Mouse (Mus musculus) urinary bladder, adult 2 months (tissue): ENCODE measurements at regions not wholly inside any gene's neighbourhood (a gene's known extent, or its start where the extent isn't known, plus 50 kb on each side); places are given as distances from the start of the nearest gene placed in this dataset.
"Not testable (repeated sequence)": the region's sequence is repeated elsewhere in the genome, so short reads cannot be mapped to it uniquely, and the experiment has no call there.

Experiments used
- DNase-seq: peaks from one replicate; pipeline ENCODE4 v3.0.0; 2022; ENCODE audit warnings: low spot score

DNA sequence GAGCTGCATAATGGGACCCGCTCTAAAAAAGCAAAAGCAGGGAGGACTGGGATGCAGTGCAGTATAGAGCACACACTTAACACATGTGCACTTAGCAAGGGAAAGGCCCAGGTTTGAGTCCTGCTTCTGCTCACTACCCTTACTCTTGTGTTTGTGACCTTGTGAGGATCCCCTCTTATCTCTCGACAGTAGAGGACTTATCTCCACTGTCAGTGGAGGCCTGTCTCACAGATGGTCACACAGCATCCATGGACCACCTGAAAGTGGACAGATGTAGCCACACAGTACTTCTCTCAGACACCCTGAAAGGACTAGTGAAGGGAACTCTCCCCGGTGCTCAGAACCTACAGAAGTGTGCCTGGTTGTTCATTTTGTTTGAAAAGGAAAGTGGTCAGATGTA lies 128.5 kb upstream of the Max start:
- no peak for DNase-seq

DNA sequence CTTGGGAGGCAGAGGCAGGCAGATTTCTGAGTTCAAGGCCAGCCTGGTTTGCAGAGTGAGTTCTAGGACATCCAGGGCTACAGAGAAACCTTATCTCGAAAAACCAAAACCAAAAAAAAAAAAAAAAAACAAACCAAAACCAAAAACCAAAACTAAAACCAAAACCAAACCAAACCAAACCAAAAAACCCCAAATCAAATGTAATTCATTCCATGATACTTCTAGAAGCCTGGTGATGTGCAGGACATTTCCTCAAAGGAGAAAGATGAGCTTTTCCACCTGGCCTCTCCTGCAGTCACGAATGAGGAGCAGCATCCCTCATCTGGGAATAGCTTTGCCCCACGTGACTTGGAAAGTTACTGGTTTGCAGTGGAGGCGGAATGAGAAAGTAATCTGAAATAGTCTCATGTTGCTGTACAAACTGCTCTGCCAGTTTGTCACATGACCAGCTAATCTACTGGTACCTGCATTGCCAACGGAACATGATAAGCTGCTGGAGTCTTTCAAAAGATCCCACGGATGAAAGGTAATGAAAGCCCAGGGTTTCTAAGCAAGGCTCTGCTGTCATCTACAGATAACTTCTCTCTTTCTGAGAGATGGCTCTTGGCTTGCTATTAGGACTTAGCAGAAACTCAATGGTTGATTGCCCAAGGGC lies 127.8 kb upstream of the Max start:
- no peak for DNase-seq

DNA sequence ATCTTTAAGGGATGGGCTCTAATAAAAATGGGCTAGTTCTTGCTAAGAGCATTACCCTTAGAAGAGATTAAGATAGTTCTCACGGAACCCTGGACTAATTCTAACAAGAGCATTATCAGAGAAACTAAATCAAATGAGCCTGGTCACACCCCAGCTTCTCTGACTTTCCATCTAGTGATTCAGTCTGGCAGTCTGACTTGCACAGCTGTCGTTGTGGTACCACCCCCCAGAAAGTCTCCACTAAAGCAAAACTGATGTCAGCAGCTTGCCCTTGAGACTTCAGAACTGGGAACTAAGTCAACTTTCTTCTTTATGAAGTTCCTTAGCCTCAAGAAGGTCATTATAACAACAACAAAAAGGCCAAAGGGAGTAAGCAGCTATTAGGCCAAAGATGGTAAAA lies 126.5 kb upstream of the Max start:
- DNase-seq, result no peak

DNA sequence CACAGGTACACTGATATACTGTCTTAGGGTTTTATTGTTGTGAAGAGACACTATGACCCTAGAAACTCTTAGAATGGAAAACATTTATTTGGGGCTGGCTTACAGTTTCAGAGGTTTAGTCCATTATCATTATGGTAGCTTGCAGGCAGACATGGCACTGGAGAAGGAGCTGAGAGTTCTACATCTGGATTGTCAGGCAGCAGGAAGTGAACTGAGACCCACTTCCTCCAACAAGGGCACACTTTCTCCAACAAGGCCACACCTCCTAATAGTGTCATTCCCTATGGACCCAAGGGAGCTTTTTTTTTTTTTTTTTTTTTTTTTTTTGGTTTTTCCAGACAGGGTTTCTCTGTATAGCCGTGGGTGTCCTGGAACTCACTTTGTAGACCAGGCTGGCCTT lies 124.9 kb upstream of the Max start:
- DNase-seq, result not testable (repeated sequence)

DNA sequence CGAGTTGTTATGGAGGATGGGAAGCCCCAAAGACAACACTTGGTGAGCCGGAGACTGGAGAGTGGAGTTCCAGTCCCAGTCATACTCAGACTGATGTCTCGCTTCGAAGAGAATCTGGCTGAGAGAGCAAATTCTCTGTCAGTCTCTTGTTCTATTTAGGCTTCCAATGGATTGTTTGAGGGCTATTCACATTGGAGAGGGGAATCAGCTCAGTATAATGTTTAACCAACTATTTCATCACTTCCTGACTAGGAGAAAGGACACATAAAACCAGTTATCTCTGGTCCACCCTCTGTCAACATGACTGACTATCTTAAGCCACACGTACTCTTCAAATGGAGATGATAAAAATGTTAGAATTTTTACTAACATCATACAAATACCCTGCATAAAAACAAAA lies 123.9 kb upstream of the Max start:
- DNase-seq, result no peak

DNA sequence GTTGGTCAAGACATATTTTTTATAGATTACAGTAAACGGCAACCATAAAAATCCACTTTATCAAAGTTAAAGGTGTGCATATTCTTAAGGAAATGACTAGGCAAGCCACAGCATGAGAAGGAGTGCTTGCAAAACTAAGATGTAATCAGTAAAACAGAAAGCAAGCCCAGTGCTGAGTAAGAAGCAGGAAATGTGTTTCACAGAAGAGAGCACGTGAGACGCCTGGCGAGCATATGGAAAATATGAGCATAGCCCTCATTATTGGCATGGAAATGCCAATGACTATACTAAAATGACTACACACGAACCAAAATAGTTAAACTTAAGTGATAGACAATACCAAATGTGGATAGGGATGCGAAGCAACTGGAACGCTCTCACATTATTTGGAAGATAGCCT lies 123.2 kb upstream of the Max start:
- no peak for DNase-seq

DNA sequence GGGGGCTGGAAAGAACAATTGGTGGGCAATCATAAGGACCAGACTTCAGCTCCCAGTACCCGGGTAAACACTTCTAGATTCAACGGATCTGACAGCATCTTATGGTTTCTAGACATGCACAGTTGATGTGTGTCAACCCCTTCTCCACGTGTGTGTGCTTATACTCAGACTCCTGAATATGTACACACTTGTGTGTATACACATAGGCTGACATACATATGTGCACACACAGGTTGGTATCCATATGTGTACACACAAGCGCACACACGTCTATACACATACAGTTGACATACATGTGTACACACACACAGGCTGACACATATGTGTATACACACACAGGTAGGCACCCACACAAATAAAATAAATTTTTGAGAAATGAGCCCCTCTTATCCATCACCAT lies 122.7 kb upstream of the Max start:
- no peak for DNase-seq

DNA sequence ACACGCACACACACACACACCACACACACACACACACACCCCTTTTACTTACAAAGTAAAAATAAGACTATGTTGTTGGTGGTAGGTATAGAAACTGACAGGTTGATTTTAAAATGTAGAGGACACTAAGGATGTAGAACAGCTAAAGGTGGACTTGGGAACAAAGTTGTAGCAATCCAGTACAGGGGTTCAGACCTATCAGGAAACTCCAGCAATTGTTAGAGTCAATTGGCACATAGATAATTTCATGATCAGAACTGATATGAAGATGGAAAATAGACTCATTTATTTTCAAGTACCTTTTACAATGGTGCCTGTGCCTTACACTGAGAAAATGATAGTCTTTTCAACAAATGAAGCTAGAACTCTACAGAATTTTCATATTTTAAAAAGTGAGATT lies 122.3 kb upstream of the Max start:
- DNase-seq, result no peak

DNA sequence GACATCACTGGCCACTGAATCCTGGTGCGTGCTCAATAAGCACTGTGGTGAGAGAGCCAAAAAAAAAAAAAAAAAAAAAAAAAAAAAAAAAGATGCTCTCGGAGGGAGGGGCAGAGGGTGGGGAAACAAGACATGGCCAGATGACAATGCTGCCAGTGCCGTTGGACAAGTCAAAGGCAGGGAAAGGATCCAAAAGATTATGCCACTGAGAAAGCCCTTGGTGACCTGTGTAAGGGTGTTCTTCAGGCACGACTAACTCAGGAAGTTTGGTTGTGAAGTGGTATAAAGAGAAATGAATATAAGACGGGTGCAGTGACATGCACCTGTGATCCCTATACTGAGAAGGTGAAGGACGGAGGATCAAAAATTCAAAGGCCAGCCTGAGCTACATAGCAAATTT lies 121.8 kb upstream of the Max start:
- no peak for DNase-seq

DNA sequence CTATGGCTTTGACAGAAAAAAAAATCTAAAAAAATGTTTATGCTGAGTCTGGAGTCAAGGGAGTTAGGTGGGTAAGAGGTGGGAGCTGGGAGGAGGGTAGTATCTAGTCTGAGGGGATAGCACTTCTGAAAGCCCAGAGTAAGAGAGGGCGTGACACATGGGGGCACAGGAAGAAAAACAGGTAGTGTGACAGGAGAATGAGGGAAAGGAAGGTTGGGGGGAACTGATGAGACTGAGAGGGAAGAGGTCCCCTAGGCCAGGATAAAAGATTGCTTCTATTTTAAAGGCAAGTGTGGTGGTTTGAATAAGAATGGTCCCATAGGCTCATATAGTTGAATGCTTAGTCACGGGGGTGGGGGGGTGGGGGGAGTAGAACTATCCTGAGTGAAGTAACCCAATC lies 119.8 kb upstream of the Max start:
- DNase-seq, result no peak

DNA sequence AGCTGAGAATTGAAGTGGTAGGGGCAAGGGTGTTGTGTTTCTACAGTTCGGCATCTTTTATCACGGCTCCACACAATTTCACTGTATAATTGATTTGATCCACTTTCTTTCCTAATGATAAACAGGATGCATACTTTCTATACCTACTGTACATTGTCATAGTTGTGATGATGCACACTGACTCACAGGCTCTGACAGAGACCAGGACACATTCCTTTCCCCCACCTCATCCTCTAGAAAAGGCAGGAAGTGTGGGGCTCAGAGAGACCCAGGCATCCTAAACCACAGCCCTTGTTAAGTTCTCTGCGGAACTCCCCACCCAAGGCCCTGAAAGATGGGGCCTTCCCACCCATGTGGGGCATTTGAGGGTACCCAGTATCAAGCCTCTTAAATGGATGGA lies 117.5 kb upstream of the Max start:
- no peak for DNase-seq

DNA sequence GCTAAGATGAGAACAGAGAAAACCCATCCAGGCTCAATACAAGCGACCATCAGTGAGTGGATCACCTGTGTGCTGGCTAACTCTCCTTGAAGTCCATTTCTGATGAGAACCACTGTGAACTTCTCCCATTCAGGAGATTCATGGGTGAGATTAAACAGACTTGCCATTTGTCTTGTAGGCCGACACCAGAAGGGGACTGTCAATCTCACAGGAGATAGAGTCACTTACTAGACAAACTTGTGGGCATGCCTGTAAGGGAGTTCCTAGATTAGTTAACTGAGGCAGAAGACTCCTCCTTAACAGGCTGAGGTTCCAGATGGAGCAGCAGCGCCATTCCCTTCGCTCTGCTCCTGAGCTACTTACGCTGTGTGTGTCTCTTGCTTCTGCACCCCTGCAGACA lies 114.7 kb upstream of the Max start:
- DNase-seq, result no peak

DNA sequence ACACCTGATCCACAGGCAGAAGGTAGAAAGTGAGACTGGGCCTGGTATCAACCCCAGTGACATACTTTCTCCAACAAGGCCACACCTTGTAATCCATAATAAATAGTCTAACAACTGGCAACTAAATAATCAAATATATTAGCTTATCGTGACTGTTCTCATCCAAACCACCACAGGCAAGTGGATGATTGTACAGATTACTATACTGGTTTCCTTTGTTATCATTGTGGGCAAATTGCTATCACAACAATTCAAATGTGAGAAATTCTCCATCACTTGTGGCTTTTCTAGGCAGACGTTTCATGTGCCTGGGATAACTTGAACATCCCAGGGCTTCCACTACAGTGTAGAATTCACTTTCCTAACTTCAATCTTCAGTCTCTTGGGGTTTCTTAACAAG lies 112.6 kb upstream of the Max start:
- DNase-seq, result no peak

DNA sequence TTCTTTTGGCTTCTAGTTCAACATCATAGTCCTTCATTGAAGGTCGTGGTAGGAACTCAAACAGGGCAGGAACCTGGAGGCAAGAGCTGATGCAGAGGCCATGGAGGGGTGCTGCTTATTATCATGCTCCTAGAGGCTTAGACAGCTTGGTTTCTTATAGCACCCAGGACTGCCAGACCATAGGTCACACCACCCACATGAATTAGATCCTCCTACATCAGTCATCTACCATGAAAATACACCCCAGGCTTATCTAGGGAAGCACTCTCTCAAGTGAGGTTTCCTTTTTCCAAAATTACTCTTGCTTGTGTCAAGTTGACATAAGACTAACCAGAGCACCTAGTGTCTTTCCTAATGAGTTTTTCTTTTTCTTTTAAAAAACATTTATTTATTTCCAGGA lies 109.7 kb upstream of the Max start:
- no peak for DNase-seq

DNA sequence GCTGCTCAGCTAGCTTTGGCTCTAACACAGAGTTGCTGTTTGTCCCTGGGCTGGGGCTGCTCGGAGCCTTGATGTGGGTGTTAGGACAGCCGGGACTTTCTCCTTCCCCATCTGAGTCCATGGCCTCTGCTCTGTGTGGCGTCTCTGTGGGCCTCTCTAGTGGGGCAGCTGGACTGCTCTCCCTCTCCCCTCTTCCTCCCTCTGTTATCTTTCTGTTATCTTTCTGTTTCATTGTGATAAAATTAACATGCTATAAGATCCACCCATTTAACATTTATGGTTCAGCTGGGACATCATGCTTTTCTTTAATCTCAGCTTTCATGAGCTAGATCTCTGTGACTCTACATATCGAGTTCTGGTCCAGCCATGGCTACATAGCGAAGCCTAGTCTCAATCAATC lies 105.9 kb upstream of the Max start:
- no peak for DNase-seq

DNA sequence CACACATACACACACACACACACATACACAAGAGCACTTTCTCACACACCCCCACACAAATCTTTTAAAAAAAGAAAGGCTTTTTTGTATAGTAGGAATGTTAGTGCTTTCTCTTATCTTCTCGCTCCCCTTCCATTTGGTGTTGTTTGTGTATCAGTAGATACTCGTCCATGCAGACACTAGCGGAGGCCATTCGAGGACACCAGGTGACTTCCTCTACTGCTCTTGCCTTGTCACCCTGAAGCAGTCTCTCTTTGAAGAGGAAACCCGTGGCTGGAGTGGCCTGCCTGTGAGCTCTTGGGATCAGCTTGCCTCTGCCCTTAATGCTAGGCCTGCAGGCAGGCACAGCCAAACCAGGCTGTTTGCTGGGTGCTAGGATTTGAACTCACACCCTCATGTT lies 105.1 kb upstream of the Max start:
- no peak for DNase-seq

DNA sequence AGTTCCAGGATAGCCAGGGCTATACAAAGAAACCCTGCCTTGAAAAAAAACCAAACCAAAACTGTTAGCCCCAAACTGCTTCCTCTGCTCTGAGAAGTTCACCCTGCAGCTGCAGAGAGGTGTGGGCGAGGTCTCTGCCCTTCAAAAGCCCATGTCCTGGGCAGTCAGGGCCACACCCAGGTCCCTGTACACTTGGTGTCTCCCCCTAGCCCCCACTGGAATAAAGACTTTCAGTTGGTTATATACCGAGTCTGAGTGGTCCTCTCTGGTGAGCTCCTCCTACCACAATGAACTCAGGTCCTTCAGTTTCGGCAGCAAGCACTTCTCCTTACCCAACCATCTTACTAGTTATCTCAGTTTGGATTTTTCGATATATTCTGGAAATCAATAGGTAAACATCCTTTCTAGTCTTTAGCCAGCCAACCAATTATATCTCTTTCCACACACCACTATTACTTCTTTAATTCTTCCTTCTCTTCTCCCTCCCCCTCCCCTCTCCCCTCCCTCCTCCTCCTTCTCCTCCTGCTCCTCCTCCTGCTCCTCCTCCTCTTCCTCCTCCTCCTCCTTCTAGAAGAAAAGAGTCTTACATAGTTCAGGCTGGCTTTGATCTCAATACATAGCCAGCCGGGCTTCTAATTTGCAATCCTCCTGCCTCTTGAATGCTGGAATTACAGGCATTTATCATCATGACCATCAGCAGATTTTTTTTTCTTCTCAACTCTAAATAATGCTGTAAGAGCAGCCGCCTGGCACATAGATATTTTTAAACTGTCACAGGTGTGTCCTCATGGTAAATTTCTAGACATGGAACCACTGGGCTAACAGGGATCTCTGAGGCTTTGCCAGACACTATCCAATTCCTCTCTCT lies 103.9 kb upstream of the Max start:
- no peak for DNase-seq

DNA sequence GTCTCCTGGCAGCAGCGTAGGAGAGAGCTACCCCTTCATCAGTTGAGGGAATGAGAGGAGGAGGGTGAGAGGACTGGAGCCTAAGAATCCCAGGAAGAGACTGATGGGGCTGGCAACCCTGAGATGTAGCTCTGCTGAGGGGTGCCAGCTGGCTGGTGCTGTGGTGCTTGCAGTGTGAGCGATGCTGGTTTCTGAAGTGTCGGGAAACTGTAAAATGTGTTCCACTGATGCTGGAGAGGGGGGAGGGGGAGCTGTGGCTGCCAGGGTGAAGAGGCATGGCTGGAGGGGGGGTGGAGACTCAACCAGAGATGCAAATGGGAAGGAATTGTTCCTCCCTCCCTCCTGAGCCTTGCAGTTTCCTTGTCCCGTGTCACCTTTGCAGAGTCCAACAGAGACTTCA lies 102.0 kb upstream of the Max start:
- DNase-seq, result no peak

DNA sequence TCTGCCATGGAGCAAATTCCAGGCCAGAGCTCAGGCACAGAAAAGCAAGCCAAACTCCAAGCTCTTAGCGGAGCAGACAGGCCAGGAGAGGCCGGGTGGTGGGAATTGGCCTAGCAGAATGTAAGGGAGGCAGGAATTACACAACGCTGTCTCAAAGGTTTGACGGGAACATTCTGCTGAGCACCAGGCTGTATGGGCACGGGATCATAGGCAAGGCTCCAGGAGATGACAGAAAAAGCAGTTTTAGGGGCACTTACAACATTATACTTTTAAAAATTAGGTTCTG lies 99.5 kb upstream of the Max start:
- DNase-seq, result no peak

DNA sequence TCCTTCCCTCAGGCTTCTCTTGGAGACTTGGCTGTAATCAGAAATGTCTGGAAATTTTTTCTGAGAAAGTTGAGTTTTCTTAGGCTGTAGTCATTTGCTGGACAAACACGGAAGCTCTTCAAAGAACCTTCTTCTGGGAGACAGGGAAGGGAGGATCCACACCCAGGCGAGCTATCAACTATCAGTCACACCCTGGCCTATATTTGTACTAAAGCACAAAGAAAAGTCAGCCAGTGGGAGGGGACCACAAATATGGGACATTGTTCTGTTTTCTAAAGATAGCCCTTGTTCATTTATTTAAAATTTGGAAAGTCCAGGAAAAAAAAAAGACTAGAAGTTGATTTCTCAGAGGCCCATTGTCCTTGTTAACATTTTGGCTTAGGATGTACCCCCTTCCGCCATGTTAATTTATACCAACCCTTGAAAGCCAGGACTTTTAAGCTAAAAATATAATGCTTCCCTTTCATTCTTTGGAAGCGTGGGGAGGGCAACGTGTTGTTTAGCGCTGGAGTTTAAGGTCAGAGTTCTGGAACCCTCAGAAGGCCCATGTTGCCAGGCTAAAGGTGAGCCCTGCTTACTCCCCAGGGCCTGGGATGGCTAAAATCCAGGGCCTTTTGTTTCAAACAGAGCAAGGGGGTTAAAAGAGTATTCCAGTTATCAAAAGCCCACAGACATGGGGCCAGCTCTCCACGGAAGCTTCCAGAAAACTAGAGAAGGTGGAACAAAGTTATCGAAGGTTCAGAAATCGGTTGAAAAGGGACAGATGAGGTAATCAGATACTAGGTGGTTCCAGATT lies 99.0 kb upstream of the Max start:
- no peak for DNase-seq

DNA sequence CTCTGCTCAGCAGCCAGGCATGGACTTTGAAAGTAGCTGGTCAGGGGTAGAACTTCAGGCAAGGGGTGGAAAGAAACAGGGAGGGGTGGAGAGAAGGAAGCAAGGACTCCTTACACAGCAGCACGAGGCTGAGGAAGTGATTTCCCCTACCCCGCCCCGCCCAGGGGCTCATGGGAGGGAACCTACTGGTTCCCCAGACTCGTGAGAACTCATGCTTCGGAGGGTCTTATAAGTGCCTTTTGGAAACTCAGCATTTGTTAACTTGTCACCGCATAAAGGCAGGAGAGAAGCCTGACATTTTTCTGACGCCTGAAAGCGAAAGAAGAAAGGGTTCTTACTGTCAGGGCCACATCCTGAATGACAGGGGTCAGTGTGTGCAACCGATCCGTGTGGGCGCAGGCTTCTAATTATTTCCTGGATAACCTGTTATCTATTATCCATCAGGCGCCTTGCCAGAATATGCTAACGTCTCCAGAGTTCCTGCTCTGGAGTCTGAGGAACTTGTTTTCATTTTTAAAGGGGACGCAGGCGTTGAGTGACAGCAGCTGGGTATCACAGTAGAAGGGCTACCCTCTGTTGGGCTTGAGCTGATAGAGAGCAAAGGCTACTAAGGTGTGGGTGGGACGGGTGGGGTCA lies 98.2 kb upstream of the Max start:
- DNase-seq, result no peak

DNA sequence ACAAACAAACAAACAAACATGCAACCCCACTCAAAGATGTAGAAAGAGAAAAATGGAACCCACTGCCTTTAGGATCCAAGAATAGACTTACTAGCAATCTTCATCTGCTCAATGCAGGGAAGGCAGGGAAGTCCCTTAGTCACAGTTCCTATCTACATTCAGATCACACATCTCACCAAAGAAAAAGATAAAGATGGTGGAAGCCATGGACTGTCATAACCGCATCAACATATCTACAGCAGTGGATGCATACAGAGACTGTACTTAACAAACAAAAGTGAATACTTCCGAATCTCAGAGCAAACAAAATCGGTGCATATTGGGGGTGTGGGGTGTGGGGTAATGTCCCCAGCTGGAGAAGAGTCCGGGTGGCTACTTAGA lies 97.7 kb upstream of the Max start:
- no peak for DNase-seq
